Mouse (Mus musculus) bone marrow, adult 2 months (tissue): ENCODE results near the gene Crybg2.

Experiments
- CTCF ChIP-seq: fragments of 200-500 bp; IDR thresholded peaks from 2 replicates; pipeline ENCODE4 v1.5.1; 2011; ENCODE audit warnings: low read length, control low read depth; ENCODE audit not compliant: control insufficient read depth, insufficient read depth
- POLR2A ChIP-seq: fragments of 200-500 bp; IDR thresholded peaks from 2 replicates; pipeline ENCODE4 v1.6.1; 2011; ENCODE audit warnings: low read depth, mild to moderate bottlenecking, control low read depth, low read length, borderline replicate concordance; ENCODE audit not compliant: control insufficient read depth

DNA sequence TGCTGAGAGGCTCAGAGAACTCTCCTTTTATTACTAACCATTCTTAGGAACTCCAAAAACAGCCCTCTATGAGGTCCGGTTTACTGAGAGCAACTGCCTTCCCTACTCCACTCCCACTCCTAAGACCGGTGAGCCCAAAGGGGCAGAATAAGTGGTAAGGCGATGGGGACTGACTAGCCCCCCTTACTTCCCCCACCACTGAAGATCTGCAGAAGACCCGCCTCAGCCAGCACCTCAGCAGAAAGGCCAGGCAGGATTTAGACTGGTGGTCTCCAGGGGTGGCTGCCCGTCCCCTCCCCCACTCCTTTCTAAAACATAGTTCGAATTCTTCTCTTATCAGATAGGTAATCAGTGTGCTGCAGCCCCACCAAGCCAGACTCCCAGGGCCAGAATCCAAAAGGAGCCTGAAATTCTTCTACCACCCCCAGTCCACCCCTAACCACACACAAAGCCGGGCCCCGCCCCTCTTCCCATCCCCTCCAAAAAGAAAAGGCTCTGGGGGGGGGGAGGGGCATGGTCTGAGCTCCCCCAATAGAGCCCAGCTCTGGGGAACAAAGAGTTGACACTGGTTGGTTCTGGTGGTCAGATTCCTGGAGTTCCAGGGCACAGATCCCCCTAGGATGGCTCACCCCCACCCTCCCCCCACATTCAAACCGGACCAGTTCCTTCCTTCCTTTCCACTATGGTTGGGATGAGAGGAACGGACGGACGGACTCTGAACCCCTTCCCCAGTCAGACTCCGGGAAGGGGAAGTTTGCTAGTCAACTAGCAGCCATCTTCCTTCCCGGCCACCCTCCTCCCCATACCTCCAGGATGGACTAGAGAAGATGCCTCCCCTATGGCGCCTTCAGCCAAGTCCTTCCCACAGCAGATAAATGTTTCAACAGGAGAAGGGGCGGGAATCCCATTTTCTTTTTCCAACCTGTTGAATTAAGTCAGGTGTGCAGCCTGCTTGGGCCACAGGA is 48.9 kb upstream of the Crybg2 start:
- TF ChIP-seq CTCF (no peak), POLR2A (no peak)
